20 mouse cellular contexts compared by ENCODE assay signal in genomic region chr5:6983993-6984392, GRCm38 (mm10).
DNase-seq lines count a peak whose midpoint lies in the region; ATAC-seq lines count a peak whose summit lies in the region.
"Had no signal": no experiment of that assay in that cellular context is flagged by ENCODE, and none has a peak within 500 bp of the region (broad histone marks: within the 10 kb centered on the region; RNA-seq: fewer than 3 reads in every experiment).

No protein-coding gene starts in this region.

- DNase-seq in frontal cortex, postnatal 10 days (ENCODE audit: low spot score in 2 of 2), result no peak
- DNase-seq in right cerebral cortex, adult 18-20 months, result peak; percentile 38
- DNase-seq in right cerebral cortex, postnatal 14 days, result no peak
- DNase-seq in brain, adult 2 months (ENCODE audit: low read depth, low spot score), result peak; percentile 48
- DNase-seq in gastrocnemius, postnatal 14 days, result no peak
- DNase-seq: adrenal gland, adult 8-10 months; adrenal gland, postnatal 25 days; cerebellum, adult 18-20 months; cerebellum, adult 9-10 months; cerebellum, postnatal 14 days; gastrocnemius, postnatal 36 days; heart, adult 2 months; heart, postnatal 14 days; heart, postnatal 4 days had no signal

- intact Hi-C loops in gastrocnemius, postnatal 14 days (cut with DNase I; ENCODE audit: low total_unique reads), result no loop called here

- ATAC-seq in frontal cortex, adult (ENCODE audit: low TSS enrichment), result peak; percentile 97
- ATAC-seq: activated CD4-positive, CD25-positive, alpha-beta regulatory T cell, adult 4 months; forebrain, embryonic 13.5 days; forebrain, embryonic 16.5 days; hindbrain, postnatal 0 days; inflammation-experienced regulatory T-cells, adult 6 months had no signal

Comparison
In these comparisons a context has a peak if more than half of its experiments do, and no peak if none do; other contexts are left out.
1. DNase-seq: peak in right cerebral cortex, adult 18-20 months (single experiment) and brain, adult 2 months (single experiment); none in frontal cortex, postnatal 10 days (0 of 2), right cerebral cortex, postnatal 14 days (single experiment) and gastrocnemius, postnatal 14 days (single experiment).